Mouse (Mus musculus) ovary, adult 18-20 months (tissue): ENCODE results near the gene Cep57l1.
A peak's percentile ranks its signal among the peaks of the same experiment; 100 is the strongest.

Experiments
- DNase-seq: peaks from one replicate; pipeline ENCODE4 v3.0.0; 2022; ENCODE audit warnings: low spot score, mixed read lengths

The Cep57l1 gene

GRCm38 (mm10) chr10:41816516-41816915 is 6.8 kb upstream of the Cep57l1 start:
- no peak for DNase-seq

DNA sequence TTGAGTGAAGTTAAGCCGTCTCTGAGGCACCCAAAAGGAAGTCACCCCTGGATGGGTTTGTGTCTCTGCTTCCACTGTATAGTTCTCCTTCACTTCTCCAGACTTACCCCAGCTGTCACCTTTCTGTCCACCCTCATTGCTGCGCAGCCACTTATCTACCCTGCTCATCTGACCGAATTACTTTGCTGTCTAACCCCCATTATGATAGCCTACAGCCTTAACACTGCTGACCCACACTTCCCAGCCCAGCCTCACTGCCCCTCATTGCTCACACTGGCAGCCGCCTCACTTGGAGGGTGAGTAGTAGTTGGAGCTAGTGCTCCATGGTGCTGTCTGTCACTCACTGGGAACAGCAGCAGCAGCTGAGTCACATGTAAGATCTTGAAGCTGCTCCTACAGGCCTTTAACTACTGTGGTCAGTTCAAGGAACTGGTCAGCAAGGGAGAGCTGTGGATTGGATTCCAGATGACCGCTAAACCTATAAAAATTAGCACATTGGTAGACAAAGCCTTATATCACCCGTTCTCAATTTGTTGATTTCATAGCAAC is 4.7 kb upstream of the Cep57l1 start:
- DNase-seq = no peak

- no peak for DNase-seq
Measured at GRCm38 (mm10) chr10:41812566-41812965, 2.9 kb upstream of the Cep57l1 start.

DNA sequence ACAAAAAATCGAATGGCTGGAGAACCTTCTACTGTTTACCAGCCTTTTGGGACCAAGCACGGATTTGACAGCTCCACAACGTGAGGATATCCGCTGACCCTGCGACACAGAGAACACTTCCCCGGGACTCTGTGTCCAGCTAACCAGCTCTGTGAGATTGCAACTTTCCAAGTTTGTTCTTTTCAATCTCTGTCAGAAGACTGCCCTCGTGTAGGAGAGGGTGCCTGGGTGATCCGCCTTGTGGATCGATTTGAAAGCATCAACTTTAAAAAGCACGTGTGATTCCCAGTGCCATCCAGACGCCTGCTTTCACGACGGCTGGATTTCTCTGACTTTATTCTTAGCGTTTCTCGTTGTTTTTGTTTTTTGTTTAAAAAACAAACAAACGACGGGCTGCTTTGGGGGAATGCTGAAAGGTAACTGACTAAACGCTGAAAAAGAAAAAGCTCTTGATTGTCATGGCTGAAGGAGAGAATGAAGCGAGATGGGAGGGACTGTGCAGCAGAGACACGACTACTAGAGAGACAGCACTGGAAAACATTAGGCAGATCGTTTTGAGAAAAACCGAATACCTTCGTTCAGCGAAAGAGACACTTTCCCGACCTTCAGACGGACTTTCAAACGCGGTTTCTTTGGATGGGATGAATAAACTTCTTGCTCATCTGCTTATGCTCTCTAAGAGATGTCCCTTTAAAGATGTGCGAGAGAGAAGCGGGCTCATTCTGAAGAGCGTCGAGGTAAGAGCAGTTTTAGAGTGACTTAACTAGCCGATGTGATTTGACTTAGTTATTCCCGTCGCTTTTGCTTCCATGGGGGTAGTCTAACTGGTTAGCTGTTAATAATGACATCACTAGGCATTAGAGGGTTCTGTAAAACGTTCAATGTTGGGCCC is 1.1 kb upstream of the Cep57l1 start:
- DNase-seq = no peak

DNA sequence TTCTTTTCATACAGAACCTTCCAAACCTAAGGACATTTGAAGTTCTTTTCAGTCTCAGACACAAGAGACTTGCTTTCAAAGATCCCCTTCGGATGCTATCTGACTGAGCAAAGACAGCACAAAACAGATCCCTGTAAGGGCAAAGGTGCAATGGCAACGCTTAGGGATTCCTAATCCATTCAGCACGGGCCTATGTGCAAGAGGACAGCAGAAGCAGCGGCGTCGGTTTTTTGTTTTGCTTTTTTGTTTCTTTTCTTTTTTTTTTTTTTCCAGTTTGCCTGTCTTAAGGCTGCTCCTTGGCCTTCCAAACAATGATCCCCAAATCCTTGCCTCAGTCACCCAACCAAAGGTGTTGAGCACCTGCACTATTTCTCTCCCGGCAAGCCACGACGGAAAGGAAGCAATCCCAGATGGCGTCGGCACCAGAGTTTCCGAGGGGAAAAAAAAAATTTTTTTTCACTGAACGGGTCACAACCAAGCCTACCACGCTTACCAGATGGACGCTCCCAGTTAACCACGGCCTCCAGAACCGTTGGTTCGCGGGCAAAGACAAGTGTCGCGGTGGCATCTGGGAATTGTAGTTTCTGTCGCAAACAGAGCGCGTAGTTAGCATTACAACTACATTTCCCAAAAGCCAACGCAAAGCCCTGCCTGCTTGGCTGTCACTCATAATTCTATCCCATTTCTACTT is 446 bp downstream of the Cep57l1 start:
- peak; percentile 80 for DNase-seq

DNA sequence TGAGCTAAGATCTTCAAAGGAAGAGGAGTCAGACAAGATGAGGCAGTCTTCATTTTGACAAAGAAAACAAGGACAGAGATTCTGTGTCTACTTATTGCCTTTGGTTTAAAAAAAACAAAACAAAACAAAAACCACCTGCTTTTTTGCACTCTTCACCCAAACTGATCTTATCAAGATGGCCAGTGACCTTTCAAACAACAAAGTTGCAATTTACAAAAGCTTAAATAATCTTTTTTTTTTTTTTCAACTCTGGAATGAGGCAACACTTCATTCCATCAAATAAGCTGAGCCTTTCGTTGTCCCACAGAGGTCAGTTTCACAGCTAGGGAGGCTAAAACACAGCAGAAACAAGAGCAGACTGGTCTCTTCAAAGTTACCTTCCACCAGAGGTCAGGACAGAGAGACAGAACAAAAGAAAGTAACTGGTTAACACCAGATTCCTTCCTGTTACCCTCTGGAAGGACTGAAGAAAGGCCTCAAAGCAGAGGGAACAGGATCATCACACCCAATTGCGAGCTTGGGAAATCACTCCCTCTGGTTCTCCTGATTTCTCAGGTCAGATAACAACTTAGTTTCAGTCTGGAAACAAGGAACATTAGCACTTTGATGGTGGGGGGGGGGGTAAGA is 3.8 kb downstream of the Cep57l1 start:
- no peak for DNase-seq

DNA sequence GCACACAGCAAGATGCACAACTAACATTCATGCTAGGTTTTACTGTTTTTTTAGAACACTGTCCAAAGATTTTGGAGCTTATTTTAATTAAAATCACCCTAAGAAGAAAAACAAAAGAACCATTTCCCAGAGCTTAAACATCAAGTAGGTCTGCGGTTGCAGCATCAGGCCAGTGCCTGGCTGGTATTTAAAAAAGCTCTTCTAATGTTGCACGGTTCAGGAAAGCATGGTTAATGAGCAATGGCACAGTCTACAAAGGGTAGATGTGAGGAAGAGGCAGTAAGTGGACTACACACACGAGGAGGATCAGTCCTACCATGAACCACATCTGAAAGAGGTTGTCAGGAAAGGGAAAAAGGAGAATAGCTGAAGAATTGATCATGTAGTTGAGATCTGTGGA is 5.0 kb downstream of the Cep57l1 start:
- DNase-seq = no peak

DNA sequence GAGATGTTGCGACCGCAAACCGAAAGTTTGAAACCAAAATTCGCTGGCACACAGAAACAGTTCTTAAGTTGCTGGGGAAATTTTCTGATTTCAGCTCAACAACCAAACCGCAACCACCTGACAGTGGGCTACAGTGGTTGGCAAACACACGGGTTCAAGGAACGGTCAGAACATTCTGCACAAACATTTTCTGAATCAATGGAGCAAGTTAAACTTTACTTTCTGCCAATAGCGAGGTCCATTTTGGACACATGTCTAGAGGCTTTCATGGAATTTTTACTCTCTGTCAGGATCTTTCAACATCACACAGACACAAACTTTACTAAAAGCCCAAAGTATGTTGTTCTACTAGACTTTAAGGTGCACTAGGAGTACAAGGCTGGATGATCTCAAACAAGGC is 6.2 kb downstream of the Cep57l1 start:
- no peak for DNase-seq

GRCm38 (mm10) chr10:41797253-41797652 is 12.4 kb downstream of the Cep57l1 start:
- no peak for DNase-seq

DNA sequence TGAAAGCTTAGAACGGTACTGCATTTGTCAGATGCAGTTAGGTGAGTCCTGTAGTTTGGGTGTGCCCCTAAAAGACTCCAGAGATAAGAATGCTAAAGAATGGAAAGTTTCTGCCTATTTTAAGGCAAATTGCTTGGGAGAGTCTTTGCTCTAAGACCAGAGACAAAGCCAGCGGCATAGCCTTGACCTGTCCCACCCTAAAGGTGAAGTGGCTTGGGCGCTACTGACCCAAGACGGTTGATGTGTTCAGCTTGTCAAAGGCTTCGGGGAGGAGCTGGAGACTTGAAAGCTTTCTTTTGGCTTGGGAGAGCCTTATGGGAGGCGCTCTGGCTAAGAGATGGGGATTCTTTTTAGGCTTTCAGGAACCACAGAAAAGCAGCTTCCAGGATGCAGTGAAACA is 17.3 kb downstream of the Cep57l1 start:
- no peak for DNase-seq

DNA sequence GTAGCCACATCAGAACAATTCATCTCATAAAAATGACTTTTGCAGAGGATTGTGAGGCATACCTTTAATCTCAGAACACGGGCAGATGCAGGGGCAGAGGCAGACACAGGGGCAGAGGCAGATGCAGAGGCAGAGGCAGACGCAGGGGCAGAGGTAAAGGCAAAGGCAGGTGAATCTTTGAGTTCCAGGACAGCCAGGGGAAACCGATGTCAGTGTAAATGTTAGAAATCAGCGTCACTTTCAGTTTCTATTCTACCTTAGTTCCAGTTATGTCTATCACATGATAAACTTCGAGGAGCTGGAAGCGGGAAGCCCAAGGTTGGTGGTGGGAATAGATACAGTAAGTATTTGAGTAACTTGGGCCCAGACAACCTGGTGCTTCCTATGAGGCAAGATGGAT is 42.4 kb downstream of the Cep57l1 start:
- DNase-seq = no peak

GRCm38 (mm10) chr10:41766280-41766679 is 43.4 kb downstream of the Cep57l1 start:
- DNase-seq = no peak

GRCm38 (mm10) chr10:41765586-41765985 is 44.1 kb downstream of the Cep57l1 start:
- DNase-seq = peak; percentile 74

DNA sequence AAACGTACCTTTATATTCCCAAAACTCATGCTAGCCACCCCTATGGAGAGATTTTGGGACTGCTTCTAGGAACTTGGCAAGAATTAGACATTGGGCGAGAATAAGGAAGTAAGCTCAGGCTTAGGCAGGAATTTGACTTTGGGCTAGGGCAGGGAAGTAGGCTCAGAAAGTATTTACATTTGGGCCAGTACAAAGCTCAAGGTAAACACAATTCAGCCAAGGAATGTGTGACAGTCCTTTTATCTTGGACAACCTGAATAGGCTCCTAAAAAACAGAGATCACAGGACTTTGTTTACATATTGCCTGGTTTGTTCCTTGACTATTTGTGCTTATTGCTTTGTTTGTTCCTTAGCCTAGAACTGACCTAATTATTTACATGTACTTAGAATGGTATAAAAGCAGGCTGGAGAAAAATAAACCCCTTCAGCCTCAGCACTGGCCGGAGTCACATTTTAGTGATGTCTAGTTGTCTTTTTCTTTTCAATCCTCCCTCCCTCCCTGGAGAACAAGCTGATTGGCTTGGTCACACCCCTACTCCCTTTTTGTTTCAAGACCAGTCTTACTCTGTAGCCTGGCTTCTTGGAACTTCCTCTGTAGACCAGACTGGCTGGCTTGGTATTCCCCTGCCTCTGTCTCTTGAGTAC is 45.8 kb downstream of the Cep57l1 start:
- no peak for DNase-seq

DNA sequence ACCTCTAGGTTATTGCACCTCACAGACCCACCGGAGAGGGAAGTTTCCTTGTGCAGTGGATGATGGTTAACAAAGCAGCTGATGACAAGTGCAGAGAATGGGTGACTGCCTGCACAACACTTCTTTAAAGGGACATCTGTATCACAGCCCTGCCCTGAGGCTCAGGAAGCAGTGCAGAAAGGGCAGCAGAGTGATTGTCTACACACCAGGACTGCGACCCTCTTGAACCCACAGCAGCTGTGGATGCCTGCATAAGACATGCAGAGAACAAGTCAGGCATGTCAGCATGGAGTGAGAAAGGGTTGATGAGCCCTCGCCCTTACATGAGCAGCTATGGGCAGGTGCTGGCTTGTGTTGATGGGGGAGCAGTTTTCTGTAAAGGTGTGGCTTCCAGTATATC is 48.8 kb downstream of the Cep57l1 start:
- no peak for DNase-seq

DNA sequence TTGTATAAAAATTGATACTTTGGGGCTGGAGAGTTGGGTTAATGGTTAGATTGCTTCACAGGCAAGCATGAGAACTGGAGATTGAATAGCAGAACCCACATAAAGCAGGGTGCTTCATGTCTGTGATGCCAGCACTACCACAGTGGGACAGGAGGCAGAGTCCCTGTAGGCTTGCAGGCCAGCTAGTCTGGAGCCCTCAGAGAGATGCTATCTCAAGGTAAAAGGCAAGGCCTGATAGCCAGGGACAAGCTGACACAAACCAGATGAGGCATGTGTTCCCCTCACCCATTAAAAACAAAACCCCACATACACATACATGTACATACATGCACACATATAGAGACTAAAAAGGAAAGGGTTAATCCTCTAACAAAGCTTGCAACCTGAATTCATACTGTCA is 51.6 kb downstream of the Cep57l1 start:
- no peak for DNase-seq

GRCm38 (mm10) chr10:41757226-41757625 is 52.4 kb downstream of the Cep57l1 start:
- DNase-seq = no peak

GRCm38 (mm10) chr10:41751867-41752480 is 57.7 kb downstream of the Cep57l1 start:
- no peak for DNase-seq

DNA sequence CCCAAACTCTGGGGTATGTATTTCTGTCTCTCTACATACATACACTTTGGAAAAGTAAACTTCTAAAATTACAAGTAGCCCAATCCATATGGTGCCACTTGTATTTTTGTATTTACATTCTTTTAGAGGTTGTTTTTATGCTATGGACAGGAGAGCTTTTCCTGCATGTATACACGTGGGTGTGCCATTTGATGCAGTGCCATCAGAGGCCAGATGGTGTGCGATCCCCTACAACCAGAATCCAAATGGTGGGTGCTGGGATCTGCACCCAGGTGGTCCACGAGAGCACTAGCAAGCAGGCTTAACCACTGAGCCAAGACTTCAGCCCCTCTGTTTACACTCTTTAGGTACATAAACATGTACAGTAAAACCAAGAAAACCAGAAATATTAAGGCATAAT is 60.4 kb downstream of the Cep57l1 start:
- DNase-seq = no peak

DNA sequence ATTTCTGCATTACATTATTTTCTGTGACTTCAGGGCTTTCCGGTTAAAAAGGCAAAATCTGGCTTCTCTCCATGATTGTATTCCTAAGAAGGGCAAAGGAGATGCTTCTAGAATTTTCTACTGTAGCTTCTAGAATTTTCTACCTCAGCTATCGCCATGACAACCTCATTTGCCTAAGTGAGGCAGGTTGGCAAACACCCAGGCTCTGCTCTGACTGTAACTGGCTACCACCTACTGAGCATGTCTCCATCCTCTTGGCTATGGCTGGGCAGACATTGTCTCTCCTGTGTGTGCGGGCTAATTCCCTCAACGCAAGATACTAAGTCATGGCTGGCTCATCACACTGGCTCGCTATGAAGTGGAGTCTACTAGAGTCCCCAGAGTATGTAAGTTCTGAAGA is 63.1 kb downstream of the Cep57l1 start:
- DNase-seq = no peak

- DNase-seq = peak; percentile 15
Measured at GRCm38 (mm10) chr10:41744006-41744405, 65.7 kb downstream of the Cep57l1 start.

DNA sequence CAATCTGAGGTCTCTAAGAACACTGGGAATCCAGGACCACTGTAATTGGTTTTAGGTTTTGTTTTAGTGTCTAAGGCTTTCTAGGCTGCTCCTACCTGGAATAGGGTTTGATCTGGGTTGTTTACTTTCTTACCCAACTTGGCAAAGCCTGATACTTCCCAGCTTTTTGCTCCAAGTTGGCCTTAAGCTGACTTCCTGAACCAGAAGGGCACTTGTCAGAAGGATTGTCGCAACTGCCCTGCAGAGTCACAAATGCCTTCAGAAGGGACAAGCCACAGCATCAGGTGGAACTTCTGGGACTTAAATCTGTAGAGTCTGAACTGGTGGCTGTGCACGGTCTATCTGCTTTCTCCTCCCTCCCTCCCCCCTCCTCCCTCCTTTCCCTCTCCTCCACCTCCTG is 69.5 kb downstream of the Cep57l1 start:
- no peak for DNase-seq
